Mouse (Mus musculus) embryonic fibroblast, embryonic 13.5 days (primary cell): ENCODE data around the gene BC005561.

Experiments
- CTCF ChIP-seq: IDR thresholded peaks from 2 replicates; pipeline ENCODE4 v1.5.1; 2011; ENCODE audit warnings: mild to moderate bottlenecking, control low read depth, low read length, moderate library complexity, borderline replicate concordance; ENCODE audit not compliant: insufficient read depth
- POLR2A ChIP-seq: IDR thresholded peaks from 2 replicates; pipeline ENCODE4 v1.6.1; 2011; ENCODE audit warnings: low read depth, mild to moderate bottlenecking, control low read depth, low read length, moderate library complexity

GRCm38 (mm10) chr5:104508195-104508891, at the start of gene BC005561:
- TF ChIP-seq CTCF (no peak), POLR2A (peak; percentile 78)
